Mouse (Mus musculus) embryo, embryonic 11.5 days (tissue): ENCODE measurements around the gene Aox4.

Experiments used
- DNase-seq: peaks from one replicate; pipeline ENCODE4 v3.0.0-alpha.2; 2012; ENCODE audit warnings: low read depth, low spot score

The Aox4 gene

GRCm38 (mm10) chr1:58244487-58244886 lies 34.3 kb downstream of the Aox4 start:
- no peak for DNase-seq

- DNase-seq = no peak
Observed at GRCm38 (mm10) chr1:58248518-58248917, 38.3 kb downstream of the Aox4 start.

GRCm38 (mm10) chr1:58253466-58253865 lies 43.3 kb downstream of the Aox4 start:
- no peak for DNase-seq

- no peak for DNase-seq
Observed at GRCm38 (mm10) chr1:58257195-58257991, 47.2 kb downstream of the Aox4 start.

- DNase-seq = no peak
Observed at GRCm38 (mm10) chr1:58260311-58260710, 50.1 kb downstream of the Aox4 start.

- DNase-seq = no peak
Observed at GRCm38 (mm10) chr1:58268231-58268630, 58.0 kb downstream of the Aox4 start.

GRCm38 (mm10) chr1:58270807-58271569 lies 60.8 kb downstream of the Aox4 start:
- DNase-seq = peak; percentile 48

- no peak for DNase-seq
Observed at GRCm38 (mm10) chr1:58275879-58276278, 65.7 kb downstream of the Aox4 start.

GRCm38 (mm10) chr1:58278026-58278425 lies 67.8 kb downstream of the Aox4 start, which contains the start of gene Aox2:
Aox2 (plus strand) TSS chr1:58278326.
- no peak for DNase-seq

GRCm38 (mm10) chr1:58278513-58278912 lies 68.3 kb downstream of the Aox4 start:
- no peak for DNase-seq

- DNase-seq = no peak
Observed at GRCm38 (mm10) chr1:58280381-58280780, 70.2 kb downstream of the Aox4 start.

- DNase-seq = no peak
Observed at GRCm38 (mm10) chr1:58280939-58281624, 70.9 kb downstream of the Aox4 start.

GRCm38 (mm10) chr1:58281625-58281988 lies 71.4 kb downstream of the Aox4 start:
- DNase-seq = no peak

GRCm38 (mm10) chr1:58284505-58284904 lies 74.3 kb downstream of the Aox4 start:
- DNase-seq = no peak

GRCm38 (mm10) chr1:58288091-58288490 lies 77.9 kb downstream of the Aox4 start:
- DNase-seq = no peak

GRCm38 (mm10) chr1:58289863-58290469 lies 79.8 kb downstream of the Aox4 start:
- DNase-seq = no peak

GRCm38 (mm10) chr1:58291394-58292300 lies 81.5 kb downstream of the Aox4 start:
- no peak for DNase-seq

- DNase-seq = no peak
Observed at GRCm38 (mm10) chr1:58294730-58295129, 84.5 kb downstream of the Aox4 start.

- DNase-seq = peak; percentile 75
Observed at GRCm38 (mm10) chr1:58296278-58296677, 86.1 kb downstream of the Aox4 start.

GRCm38 (mm10) chr1:58296821-58297220 lies 86.6 kb downstream of the Aox4 start:
- no peak for DNase-seq

- no peak for DNase-seq
Observed at GRCm38 (mm10) chr1:58298347-58298746, 88.2 kb downstream of the Aox4 start.
